Mouse (Mus musculus) T-helper 1 cell (primary cell): ENCODE measurements around the gene Fam214b.

ENCODE experiments used
- in situ Hi-C: fragments of 300-600 bp; cut with MboI, MseI; formaldehyde crosslinking; loops from one replicate; pipeline ENCODE4 v1.15.1; 2025; ENCODE audit warnings: high pct_unique_total_duplicates

The Fam214b gene

DNA sequence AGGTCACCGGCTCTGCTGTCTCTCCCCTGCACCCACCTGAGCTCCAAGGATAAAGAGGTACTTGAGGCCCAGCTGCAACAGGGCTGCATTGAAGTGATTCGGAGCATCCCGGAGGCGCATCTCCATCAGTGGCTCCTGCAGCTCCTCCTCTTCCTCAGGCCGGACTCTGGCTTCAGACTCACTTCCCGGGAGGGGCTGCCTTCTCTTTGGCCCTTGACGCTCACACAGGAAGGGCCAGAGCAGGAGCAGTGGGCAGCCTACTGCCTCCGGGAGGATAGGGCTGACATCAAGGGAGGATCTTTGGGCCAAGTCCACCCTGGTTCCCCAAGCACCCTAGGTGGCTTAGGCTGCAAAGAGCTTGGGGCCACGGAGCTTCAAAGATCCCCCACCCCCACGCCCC, 26.8 kb downstream of the Fam214b start:
- in situ Hi-C loops: loop anchor here (10.0 kb wide), 2 partner anchors 946 to 1674 kb away; partner anchors contain the start of gene Ubap1

DNA sequence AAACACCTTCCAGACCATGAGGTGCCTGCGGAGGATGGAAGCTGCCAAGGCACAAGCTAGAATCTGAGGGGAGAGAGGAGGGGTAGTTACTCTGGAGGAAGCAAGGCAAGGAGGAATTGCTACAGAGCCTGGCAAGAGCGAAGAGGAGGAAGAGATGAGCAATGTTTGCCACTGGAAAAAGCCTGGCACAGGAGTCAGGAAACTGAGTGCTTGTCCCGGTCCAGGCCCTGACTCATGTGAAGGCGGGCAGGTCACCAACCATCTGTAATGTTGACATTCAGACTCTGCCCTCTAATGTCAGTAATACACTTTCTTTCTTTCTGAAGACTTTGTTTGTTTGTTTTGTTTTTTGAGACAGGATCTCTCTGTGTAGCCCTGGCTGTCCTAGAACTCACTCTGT, 27.9 kb downstream of the Fam214b start:
- in situ Hi-C loops: loop anchor here (10.0 kb wide), 2 partner anchors 947 to 1673 kb away; partner anchors contain the start of gene Ubap1

- in situ Hi-C loops: loop anchor here (5.0 to 10.0 kb wide), 3 partner anchors 953 to 1740 kb away; partner anchors contain the start of gene Ubap1
These were observed 33.9 kb downstream of the Fam214b start for GRCm38 (mm10) chr4:43012091-43012490.

DNA sequence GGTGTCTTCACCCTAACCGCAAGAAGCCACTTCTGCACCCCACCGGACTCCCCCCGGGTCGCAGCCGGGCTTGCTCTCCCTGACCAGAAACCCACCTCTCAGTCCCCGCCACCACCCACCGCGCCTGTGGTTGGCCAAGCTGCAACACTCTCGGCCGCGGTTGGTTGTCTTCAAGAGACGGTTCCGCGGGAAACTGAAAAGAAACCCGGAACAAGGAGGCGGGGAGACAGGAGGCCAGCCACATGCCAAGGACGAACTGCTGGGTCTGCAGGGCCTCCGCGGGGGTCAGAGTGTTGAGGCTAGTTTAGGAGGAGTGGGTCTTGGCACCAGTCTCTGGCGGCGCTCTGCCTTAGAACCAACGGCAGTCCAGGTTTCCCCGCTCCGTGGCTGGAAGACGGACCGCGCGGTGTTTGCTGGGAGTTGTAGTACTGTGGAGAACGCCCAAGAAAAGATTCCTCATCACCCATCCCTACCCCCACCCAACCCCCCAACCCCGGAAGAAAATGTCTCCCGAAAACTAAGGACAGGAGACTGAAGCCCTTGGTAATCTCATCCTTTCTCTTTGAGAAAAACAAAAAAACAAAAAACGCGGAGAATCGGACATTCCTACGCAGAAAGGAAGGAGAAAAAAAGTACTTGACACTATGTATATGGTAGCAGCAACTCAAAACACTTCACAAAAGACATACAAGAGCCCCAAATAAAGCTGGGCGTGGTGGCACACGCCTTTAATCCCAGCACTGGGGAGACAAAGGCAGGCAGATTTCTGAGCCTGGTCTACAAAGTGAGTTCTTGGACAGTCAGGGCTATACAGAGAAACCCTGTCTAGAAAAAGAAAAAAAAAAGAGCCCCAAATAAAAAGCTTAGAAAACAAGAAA, 35.6 kb downstream of the Fam214b start, which contains the start of gene Fancg:
TSS of gene Fancg (minus strand) at position 346 of the 878 bp plus-strand sequence.
- in situ Hi-C loops: loop anchor here (5.0 to 10.0 kb wide), 3 partner anchors 954 to 1738 kb away; partner anchors contain the start of gene Ubap1

DNA sequence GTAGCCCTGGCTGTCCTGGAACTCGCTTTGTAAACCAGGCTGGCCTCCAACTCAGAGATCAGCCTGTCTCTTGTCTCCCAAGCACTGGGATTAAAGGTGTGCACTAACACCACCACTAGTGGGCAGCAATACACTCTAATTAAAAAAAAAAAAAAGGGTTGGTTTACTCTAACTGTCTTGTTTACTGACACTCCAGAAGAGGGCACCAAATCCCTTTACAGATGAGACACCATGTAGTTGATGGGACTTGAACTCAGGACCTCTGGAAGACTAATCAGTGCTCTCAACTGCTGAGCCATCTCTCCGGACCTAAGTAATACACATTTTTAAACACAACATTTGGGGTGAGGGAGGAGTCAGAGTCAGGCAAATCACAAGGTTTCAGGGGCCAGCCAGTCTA, 40.3 kb downstream of the Fam214b start:
- in situ Hi-C loops: loop anchor here (10.0 kb wide), 1 partner anchor 1159 kb away; no protein-coding TSS in a partner anchor

DNA sequence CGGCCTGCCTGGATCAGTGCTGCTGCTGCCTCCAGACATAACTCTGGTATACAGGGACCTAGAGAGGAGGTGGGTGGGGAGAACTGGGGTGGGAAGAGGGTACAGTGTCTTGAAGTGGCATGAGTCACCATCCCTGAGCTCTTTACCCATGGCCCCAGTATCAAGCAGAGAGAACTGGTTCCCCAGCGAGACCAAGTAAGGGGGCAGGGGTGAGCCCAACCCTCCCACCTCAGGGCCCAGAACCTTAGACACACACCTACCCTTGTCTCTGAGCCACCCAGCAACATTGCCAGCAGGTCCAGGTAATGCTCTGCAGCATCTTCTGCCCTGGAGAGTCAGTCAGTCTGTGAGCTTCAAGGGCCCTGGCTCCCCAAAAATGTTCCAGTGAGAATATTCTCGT, 41.1 kb downstream of the Fam214b start:
- in situ Hi-C loops: loop anchor here (10.0 kb wide), 1 partner anchor 1160 kb away; no protein-coding TSS in a partner anchor

DNA sequence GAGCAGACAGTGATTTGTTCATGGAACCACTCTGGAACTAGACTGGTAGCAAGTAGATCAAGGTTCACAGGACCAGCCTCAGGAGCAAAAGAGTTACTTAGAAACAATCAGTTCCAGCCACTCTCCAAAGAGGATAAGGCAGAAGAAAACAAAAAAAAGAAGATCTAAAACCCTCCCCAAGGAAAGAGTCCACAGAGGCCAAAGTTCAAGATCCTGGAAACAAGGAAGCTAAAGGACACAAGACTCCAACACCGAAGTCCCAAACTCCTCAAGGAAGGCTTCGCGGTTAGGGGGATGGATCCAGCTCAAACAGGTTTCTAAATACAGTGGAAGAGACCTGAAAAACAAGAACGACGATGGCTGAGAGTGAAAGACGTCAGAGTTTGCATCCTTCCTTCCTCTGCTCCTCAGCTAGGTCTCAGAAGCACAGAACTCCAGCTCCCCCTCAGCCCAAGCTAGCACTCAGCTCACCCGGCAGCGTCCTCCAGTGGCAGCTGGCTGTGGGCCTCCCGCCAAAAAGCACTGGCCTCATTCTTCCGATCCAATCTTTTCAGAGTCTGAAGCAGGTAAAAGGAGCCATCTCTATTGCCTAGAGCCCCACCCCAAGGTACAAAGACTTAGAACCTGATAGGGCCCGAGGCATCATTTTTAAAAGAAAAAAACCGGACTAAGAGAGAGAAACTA, 43.1 kb downstream of the Fam214b start:
- in situ Hi-C loops: loop anchor here (10.0 kb wide), 1 partner anchor 1162 kb away; no protein-coding TSS in a partner anchor

- in situ Hi-C loops: loop anchor here (10.0 kb wide), 1 partner anchor 1164 kb away; no protein-coding TSS in a partner anchor
These were observed 44.7 kb downstream of the Fam214b start for GRCm38 (mm10) chr4:43001272-43001671.

GRCm38 (mm10) chr4:43000141-43000986, 45.7 kb downstream of the Fam214b start, which contains the start of gene Vcp:
Gene Vcp, minus strand, starts transcription at chr4:43000507.
- in situ Hi-C loops: loop anchor here (10.0 kb wide), 1 partner anchor 1164 kb away; no protein-coding TSS in a partner anchor

DNA sequence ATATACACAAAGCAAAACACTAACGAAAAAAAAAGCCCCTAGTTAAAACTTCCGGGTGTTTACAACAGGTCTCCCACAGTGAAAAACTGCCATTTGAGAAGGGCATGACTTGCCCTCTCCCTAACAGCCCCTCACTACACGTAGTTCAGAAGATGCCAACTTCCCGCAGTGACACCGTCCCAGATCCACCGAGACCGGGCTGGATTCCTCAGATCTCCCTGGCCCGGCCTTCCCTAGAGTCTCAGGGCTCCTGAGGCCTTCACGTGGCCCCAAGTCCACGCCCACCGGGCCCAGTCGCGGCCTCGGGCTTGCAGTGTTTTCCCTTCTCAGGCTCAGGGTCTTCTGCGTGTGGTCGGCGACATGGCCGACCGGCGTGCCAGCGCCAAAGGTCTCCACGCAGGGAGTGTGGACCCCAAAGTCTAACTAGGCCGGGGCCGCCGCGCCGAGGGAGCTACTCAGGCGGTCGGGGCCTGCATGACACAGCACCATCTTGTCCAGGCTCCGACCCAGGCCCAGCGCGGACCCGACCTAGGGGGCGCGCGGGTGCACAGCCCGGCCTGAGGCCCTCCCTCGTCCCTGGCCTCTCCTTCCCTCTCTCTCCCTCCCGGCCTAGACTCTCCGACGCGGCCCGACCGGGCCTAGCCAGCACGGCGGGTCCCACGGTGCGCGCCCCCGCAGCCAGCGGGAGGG, 46.4 kb downstream of the Fam214b start:
- in situ Hi-C loops: loop anchor here (10.0 kb wide), 2 partner anchors 1165 to 2005 kb away; no protein-coding TSS in a partner anchor

- in situ Hi-C loops: loop anchor here (10.0 kb wide), 1 partner anchor 2003 kb away; no protein-coding TSS in a partner anchor
These were observed 48.0 kb downstream of the Fam214b start for GRCm38 (mm10) chr4:42998022-42998421.

GRCm38 (mm10) chr4:42988296-42988695, 57.7 kb downstream of the Fam214b start:
- in situ Hi-C loops: no loop called here
